Mouse (Mus musculus) midbrain, embryonic 11.5 days (tissue): Measurements from ENCODE around the gene Myrip. TPM values are rescaled to one million over a fixed set of nuclear protein-coding genes. Genes with fewer than 3 reads are reported as not detected.
"Not testable (repeated sequence)": the region's sequence is repeated elsewhere in the genome, so short reads cannot be mapped to it uniquely, and the experiment has no call there.

Source experiments
- ATAC-seq: fragments of 200-750 bp; cut with Nextera tagmentation; 2 replicates; pipeline ENCODE4 v1.8.0; 2017; ENCODE audit warnings: moderate TSS enrichment, moderate library complexity; ENCODE audit not compliant: low FRiP score
- DNase-seq: peaks from one replicate; pipeline ENCODE4 v3.0.0; 2015; ENCODE audit warnings: low spot score; ENCODE audit errors: missing footprints
- H3K27ac ChIP-seq: fragments of 300-500 bp; sonication (generic); 2 replicates; pipeline ENCODE4 v1.5.1; 2014; ENCODE audit warnings: low read depth, low read length
- H3K27me3 ChIP-seq: fragments of 300-500 bp; sonication (generic); 2 replicates; pipeline ENCODE4 v1.6.1; 2014; ENCODE audit warnings: mild to moderate bottlenecking, low read length, moderate library complexity, mixed read lengths; ENCODE audit not compliant: control insufficient read depth, insufficient read depth
- H3K36me3 ChIP-seq: fragments of 300-500 bp; sonication (generic); 2 replicates; pipeline ENCODE4 v1.6.1; 2014; ENCODE audit warnings: mild to moderate bottlenecking, low read length, moderate library complexity, mixed read lengths; ENCODE audit not compliant: control insufficient read depth, insufficient read depth
- H3K4me1 ChIP-seq: fragments of 300-500 bp; sonication (generic); 2 replicates; pipeline ENCODE4 v1.6.1; 2014; ENCODE audit warnings: low read length; ENCODE audit not compliant: control insufficient read depth, insufficient read depth
- H3K4me2 ChIP-seq: fragments of 300-500 bp; sonication (generic); 2 replicates; pipeline ENCODE4 v1.6.1; 2014; ENCODE audit warnings: mild to moderate bottlenecking, moderate library complexity
- H3K4me3 ChIP-seq: fragments of 300-500 bp; sonication (generic); 2 replicates; pipeline ENCODE4 v1.5.1; 2014; ENCODE audit warnings: low read depth, low read length
- H3K9ac ChIP-seq: fragments of 300-500 bp; sonication (generic); 2 replicates; pipeline ENCODE4 v1.6.1; 2014; ENCODE audit warnings: low read length
- H3K9me3 ChIP-seq: fragments of 300-500 bp; sonication (generic); 2 replicates; pipeline ENCODE4 v1.6.1; 2016; ENCODE audit warnings: low read length; ENCODE audit not compliant: control insufficient read depth
- WGBS: fragments of 180-500 bp; shearing (Covaris S2); extraction: QIAGEN DNeasy Blood & Tissue Kit; methylation state at CpG from one replicate; pipeline ENCODE4 v1.1.7; 2014; 5-methylcytosine and 5-hydroxymethylcytosine counted together
- polyA plus RNA-seq: library from polyadenylated mRNA; unstranded; fragments of >200 nt; fragmentation: Nextera tagmentation; extraction: Ambion mirVana; gene quantifications from 2 replicates; pipeline ENCODE4 v1.2.1, GENCODE M21; 2014

Myrip gene
- polyA plus RNA-seq, 1 experiment from 2014 or later: 1.6 TPM

DNA sequence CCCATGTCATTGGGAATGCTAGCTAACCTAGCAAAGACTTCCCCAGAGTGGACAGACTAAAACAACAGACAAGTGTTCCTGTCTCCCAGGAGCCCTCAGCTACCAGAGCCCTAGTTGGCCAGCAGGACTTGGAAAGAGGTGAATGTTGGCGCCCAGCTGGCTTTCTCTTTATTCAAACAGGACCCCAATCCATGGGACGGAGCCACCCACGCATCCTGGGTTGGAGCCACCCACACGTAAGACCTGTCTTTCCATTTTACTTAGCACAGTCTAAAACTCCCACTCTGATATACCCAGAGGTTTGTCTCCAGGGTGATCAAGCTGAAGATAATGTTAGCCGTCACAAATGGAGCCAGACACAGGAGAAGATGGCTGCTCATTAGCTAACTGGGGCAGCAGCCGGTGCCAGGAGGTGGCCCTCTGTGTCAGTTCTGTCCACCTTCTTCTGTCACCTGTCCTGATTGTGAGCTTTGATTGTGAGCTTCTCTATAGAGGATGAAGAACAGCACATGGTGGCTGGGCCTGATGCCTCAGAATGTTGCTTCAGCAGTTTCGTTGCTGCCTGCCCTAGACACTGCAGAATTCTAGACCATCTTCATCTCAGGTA is 95.4 kb downstream of the Myrip start:
- Histone ChIP-seq H3K27ac (no peak overlapping the region), H3K4me1 (no peaks in the 10 kb centered on the region), H3K4me3 (no peak overlapping the region), H3K36me3 (no peaks in the 10 kb centered on the region), H3K9ac (no peak overlapping the region), H3K9me3 (no peaks in the 10 kb centered on the region), H3K4me2 (no peak overlapping the region), H3K27me3 (no peaks in the 10 kb centered on the region)
- no peak for DNase-seq
- no peak for ATAC-seq
- 90% methylated on average over 7 of the region's 7 CpGs for WGBS

DNA sequence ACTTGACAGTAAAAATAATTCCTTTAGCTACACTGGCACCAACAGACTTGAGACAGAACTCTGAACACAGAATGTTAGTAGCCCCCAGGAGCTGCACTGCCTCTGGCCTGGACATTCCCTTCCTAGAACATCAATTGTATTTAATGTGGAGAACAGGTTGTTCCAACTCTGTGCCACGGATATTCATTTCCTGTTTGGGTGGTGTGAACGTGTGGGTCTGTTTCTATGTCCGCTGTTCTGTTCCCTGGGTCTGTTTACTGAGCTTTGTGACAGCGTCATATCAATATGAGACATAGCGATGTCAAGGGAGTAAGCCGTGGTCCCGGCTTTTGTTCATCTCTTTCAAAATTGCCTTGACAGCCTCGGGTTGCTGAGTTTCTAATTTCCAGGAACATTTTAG is 97.0 kb downstream of the Myrip start:
- Histone ChIP-seq H3K27ac (no peak overlapping the region), H3K4me3 (no peak overlapping the region), H3K27me3 (no peaks in the 10 kb centered on the region), H3K4me2 (no peak overlapping the region), H3K4me1 (no peaks in the 10 kb centered on the region), H3K9ac (no peak overlapping the region), H3K9me3 (no peaks in the 10 kb centered on the region), H3K36me3 (no peaks in the 10 kb centered on the region)
- WGBS: 91% methylated on average over 8 of the region's 8 CpGs
- no peak for ATAC-seq
- DNase-seq: no peak

DNA sequence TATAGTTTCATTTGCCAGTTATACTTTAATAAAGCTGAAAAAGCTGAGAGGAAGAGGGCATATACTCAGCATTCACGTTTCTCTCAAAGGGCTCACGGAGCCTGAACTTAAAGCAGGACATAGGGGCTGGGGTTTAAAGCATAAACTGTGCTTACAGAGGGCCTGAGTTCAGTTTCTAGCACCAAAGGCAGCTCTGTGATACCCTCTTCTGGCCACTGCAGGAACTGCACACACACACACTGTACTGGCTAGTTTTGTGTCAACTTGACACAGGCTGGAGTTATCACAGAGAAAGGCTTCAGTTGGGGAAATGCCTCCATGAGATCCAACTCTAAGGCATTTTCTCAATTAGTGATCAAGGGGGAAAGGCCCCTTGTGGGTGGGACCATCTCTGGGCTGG is 98.2 kb downstream of the Myrip start:
- H3K27me3 ChIP-seq, DNase-seq: not testable (repeated sequence)
- 90% methylated on average over 2 of the region's 2 CpGs for WGBS

DNA sequence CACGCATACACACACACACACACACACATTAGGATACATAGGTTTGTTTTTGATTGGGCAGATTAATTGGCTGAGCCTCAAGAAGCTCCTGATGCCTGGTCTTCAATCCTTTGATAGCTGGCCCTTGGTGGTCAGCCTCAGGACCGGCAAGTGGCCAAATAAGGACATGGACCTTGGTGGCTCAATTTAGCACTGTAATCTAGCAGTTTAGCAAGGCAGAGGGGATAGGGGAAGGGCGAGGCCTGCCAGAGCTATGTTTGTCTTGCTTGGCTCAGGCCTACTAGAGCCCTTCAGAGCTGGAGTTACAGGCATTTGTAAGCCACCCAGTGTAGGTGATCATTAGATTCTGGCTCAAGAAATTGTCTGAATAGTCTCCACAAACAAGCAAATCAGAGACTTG is 101.1 kb downstream of the Myrip start:
- no peak overlapping the region for H3K27ac ChIP-seq
- no peaks in the 10 kb centered on the region for H3K4me1 ChIP-seq
- no peaks in the 10 kb centered on the region for H3K27me3 ChIP-seq
- H3K9ac ChIP-seq: no peak overlapping the region
- H3K36me3 ChIP-seq: no peaks in the 10 kb centered on the region
- no peak overlapping the region for H3K4me3 ChIP-seq
- no peaks in the 10 kb centered on the region for H3K9me3 ChIP-seq
- H3K4me2 ChIP-seq: no peak overlapping the region
- WGBS: 85% methylated on average over 3 of the region's 3 CpGs
- DNase-seq (no peak), ATAC-seq (no peak)

More for the DNA sequence above, 98.2 kb downstream of the Myrip start:
- H3K27ac ChIP-seq, H3K36me3 ChIP-seq, H3K9me3 ChIP-seq, H3K4me1 ChIP-seq, ATAC-seq, H3K9ac ChIP-seq, H3K4me2 ChIP-seq, H3K4me3 ChIP-seq: not testable (repeated sequence)

DNA sequence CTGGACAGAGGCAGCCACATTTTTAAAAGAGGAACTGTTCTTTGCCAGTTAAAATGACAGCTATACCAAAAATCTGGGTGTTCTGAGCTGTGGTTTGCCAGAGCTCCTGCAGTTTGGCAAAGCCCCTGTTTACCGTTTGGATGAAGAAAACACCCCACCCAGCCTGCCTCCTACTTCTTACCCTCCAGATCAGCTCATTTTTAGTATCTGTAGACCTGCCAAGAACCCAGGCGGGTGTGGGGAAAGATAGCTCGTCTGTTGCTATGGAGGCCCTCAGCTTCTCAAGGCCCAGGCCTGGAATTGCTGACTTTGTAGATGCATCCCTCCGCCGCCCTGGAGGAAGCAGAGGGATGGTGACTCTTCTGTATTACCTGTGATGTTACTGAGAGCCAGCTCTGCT is 102.3 kb downstream of the Myrip start:
- H3K4me2 ChIP-seq: no peak overlapping the region
- H3K9me3 ChIP-seq: no peaks in the 10 kb centered on the region
- 84% methylated on average over 5 of the region's 5 CpGs for WGBS
- DNase-seq: no peak
- H3K4me1 ChIP-seq: no peaks in the 10 kb centered on the region
- H3K27me3 ChIP-seq: no peaks in the 10 kb centered on the region
- H3K9ac ChIP-seq: no peak overlapping the region
- no peak overlapping the region for H3K4me3 ChIP-seq
- no peaks in the 10 kb centered on the region for H3K36me3 ChIP-seq
- no peak for ATAC-seq
- no peak overlapping the region for H3K27ac ChIP-seq

DNA sequence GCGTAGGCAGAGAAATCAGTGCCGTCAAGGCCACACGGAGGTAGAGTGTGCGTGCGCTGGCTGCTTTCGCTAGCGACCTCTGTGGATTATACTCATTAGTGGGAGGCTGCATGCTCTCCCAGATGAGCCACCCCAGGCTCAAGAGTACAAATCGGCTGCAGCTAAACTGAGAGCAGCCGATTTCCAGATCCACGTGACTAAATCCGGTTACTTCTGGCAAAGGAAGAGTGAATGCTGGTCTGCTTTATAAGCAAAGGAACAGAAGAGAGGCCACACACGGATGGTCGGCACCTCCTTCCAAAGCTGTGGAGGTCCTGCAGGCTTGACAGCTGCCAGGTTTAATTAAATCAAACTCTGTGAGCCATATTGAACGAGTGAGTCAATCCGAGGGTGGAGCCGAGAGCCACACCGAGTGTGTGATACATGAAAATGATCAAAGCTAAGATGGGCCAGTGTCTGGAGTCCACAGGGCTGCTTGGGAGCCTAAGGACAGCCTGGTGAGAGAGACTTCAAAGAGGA is 108.4 kb downstream of the Myrip start:
- Histone ChIP-seq H3K36me3 (no peaks in the 10 kb centered on the region), H3K9ac (peak overlapping the region; percentile 16; the same call in 1 of the 2 replicates), H3K27me3 (no peaks in the 10 kb centered on the region), H3K27ac (no peak overlapping the region; the same call in 1 of the 2 replicates), H3K4me2 (0 out of 2 replicates have a peak overlapping the region, but pooled peaks have one; percentile 4), H3K9me3 (no peaks in the 10 kb centered on the region), H3K4me3 (no peak overlapping the region), H3K4me1 (peaks cover 2% of the 10 kb centered on the region; the same call in 1 of the 2 replicates)
- WGBS: 64% methylated on average over 17 of the region's 17 CpGs
- DNase-seq (no peak), ATAC-seq (peak; percentile 40; the same call in 1 of the 2 replicates)

DNA sequence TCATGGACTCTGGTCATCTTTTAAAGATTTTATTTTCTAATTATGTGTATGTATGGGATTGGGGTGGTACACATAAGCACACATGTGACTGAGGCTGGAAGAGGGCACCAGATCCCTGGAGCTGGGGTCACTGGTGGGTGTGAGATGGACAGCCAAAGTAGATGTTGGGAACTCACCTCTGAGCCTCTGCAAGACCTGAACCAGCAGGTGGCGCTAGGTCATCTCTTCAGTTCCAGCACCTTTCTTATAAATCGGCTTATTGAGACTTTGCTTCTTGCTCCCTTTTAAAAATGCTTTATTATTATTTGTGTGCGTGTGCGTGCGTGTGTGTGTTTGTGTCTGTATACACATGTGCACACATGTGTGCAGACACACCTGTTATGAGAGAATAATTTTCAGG is 109.1 kb downstream of the Myrip start:
- H3K4me3 ChIP-seq: no peak overlapping the region
- H3K4me2 ChIP-seq: no peak overlapping the region
- ATAC-seq (no peak), DNase-seq (no peak)
- no peaks in the 10 kb centered on the region for H3K9me3 ChIP-seq
- H3K4me1 ChIP-seq: peaks cover 2% of the 10 kb centered on the region; the same call in 1 of the 2 replicates
- 27% methylated on average over 5 of the region's 5 CpGs for WGBS
- no peak overlapping the region for H3K9ac ChIP-seq
- no peak overlapping the region for H3K27ac ChIP-seq
- no peaks in the 10 kb centered on the region for H3K27me3 ChIP-seq
- no peaks in the 10 kb centered on the region for H3K36me3 ChIP-seq

DNA sequence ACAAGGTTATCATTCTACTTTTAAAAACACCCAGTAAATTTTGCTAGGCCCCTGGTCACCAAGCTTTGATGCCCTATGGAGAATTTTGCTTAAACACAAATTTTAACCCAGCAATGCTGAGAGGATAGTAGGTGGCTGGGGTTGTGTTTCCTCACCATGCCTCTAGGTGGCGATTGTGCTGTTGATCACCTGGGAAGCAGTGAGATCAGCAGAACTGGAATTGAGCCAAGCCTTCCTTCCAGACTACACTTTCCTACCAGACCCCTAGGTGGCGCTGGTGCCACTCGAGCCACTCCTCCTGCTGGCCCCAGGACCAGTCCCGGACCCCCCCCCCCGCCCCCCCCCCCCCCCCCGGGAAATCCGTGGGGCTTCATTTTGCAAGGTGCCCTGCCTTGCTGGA is 114.2 kb downstream of the Myrip start:
- no peaks in the 10 kb centered on the region for H3K36me3 ChIP-seq

DNA sequence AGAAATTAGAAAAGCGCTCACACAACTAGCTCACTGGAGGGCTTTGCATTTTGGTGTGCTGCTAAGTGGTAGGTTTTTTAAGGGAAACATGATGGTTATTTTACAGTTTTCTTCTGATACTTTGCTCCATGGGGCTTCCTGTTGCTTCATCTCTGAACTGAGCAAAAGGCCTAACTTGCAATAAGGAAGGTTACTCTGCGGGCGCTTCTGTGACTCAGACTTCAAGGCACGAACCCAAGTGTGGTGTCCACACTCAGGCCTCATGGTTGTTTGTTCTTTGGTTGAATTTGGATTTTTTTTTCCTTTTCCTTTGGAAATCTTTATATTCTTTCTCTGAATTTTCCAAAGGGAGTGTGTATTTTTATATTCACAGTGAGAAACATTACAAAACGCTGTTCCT is 114.8 kb downstream of the Myrip start:
- DNase-seq: no peak
- Histone ChIP-seq H3K36me3 (no peaks in the 10 kb centered on the region), H3K4me2 (no peak overlapping the region), H3K4me3 (no peak overlapping the region), H3K4me1 (no peaks in the 10 kb centered on the region), H3K9ac (no peak overlapping the region), H3K27ac (no peak overlapping the region), H3K9me3 (no peaks in the 10 kb centered on the region), H3K27me3 (no peaks in the 10 kb centered on the region)
- no peak for ATAC-seq
- WGBS: 91% methylated on average over 5 of the region's 5 CpGs

More for the DNA sequence above, 114.2 kb downstream of the Myrip start:
- Histone ChIP-seq H3K4me1 (no peaks in the 10 kb centered on the region), H3K27me3 (no peaks in the 10 kb centered on the region), H3K27ac (no peak overlapping the region), H3K9ac (no peak overlapping the region), H3K4me2 (no peak overlapping the region), H3K9me3 (no peaks in the 10 kb centered on the region), H3K4me3 (no peak overlapping the region)
- peak; percentile 91 for DNase-seq
- 0 out of 2 replicates have a peak, but pooled peaks have one; percentile 33 for ATAC-seq
- 2% methylated on average over 4 of the region's 7 CpGs for WGBS
